Mouse (Mus musculus): ENCODE measurements around the gene Rnf215. TPM values are rescaled to one million over a fixed set of nuclear protein-coding genes. Genes with fewer than 3 reads are reported as not detected.
"Not testable (repeated sequence)": the region's sequence is repeated elsewhere in the genome, so short reads cannot be mapped to it uniquely, and the experiment has no call there.

Gene Rnf215
- total RNA-seq (2014; fragmentation: Nextera tagmentation) (10.5 and 13.1 TPM in 2 replicates), total RNA-seq (2017) (6.6 and 7.8 TPM in 2 replicates)

DNA sequence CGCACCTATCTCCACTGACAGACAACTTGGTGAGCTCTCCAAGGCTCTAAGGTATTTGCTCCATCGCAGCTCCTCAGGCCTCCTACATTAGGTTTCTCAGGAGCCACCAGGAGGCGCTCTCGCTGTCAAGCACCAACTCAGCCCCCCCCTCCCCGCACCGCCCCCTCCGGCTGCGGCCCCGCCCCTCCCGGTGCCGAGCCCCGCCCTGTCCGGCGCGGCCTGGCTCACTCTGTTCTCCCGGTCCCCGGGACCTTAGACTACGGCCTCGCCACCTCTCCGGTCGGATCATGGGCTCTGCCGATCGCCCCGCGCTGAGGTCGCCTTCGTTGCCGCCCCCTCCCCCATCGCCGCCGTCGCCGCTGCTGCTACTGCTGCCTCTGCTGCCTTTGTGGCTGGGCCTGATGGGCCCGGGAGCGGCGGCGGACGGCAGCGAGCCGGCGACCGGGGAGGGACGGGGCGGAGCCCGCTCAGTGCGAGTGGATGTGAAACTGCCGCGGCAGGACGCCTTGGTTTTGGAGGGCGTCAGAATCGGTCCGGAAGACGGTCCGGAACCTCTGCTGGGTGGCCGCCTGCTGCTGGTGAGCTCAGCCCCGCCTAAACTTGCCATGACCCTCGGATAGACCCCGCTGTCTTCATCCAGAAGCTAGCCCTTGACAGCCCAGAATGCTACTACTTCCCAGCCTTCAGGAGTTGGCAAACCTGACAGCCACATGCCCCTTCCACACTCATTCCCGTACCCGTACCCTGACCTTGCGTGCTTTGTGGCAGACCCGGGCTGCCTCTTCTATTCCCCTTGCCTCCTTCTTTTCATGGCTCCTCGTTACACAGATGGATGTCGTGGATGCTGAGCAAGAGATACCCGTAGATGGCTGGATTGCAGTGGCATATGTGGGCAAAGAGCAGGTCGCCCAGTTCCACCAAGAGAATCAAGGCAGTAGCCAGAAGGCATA, at the start of gene Rnf215:
Gene Rnf215, plus strand, starts transcription at position 217 of the 950 bp plus-strand sequence.
- ATAC-seq (replicated peaks; ENCODE audit: poor library complexity, severe bottlenecking): peak; percentile 79

DNA sequence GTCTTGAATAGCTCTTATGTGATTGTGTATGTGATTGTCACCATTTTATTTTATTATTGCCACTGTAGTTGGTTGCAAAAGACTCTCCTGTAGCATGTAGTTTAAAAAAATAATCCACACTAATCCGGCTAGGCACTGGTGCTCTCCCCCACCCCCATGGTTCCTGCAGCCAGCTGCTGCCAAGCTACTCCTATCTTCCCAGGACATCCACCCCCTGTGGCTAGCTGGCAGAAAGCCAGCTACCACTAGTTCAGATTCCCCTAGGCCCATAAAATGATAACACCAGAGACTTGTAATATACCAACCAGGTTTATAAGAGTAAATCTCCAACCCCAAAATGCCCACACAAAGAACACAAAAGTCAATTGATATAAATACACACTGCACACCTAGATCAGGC, 48.8 kb upstream of the Rnf215 start:
- ATAC-seq (replicated peaks; ENCODE audit: poor library complexity, severe bottlenecking): no peak

DNA sequence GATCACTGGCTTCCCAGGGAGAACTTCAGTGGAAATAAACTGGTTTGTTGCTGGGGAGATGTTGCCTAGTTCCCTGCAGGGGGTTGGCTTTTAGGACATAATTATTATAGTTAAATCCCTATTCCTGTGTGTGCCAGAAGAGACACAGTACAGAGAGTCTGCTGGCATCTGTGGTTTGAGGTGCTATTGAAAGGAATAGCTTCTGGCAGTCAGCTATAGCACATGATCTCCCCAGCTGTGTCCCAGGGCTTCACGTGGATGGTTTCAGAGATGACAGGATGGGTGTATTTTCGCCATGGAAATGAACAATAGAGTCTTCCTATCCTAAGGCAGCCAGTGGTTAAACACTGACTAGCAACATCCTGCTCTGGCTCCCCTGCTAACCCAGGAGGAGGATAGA, 47.7 kb upstream of the Rnf215 start:
- no peak for ATAC-seq (replicated peaks; ENCODE audit: poor library complexity, severe bottlenecking)

DNA sequence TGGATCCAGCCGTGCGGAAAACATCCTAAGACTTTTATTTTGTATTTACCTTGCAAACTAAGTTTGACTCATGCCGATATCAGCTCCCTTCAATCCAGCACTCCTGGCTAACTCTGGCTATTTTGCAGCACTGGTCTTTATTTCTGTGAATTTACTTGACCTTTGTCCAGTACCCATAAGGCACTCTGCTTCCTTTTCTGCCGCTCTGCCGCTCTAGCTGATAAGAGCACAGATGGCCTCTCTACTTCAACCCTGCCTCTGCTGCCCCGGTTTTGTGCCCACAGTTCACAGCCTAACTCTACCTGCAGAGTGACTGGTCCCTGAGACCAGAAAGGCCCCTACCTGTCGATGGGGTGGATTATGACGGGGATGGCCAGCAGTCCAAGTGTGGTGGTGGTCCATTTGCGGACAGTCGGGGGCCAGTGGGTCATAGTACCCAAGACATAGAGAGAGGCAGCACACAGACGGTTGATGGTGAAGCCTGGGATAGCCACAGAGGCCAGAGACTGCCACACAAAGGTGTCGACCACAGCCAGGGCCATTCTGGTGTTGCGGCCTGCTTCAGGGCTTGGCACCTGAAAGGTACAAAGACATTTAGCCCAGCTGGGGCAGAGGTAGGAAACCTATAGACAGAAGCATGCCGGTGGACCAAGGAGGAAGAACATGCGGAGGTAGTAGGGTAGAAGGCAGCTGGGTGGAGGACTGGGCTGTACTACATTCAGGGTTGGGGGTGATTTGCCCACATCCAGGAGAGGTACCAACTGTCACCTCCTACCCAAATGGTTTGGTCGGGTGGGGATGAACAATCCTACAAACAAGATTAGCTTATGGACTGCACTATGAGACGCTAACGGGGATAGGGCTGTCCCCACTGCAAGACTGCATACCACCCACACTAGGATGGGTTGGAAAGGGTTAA, 41.3 kb upstream of the Rnf215 start:
- no peak for ATAC-seq (replicated peaks; ENCODE audit: poor library complexity, severe bottlenecking)

DNA sequence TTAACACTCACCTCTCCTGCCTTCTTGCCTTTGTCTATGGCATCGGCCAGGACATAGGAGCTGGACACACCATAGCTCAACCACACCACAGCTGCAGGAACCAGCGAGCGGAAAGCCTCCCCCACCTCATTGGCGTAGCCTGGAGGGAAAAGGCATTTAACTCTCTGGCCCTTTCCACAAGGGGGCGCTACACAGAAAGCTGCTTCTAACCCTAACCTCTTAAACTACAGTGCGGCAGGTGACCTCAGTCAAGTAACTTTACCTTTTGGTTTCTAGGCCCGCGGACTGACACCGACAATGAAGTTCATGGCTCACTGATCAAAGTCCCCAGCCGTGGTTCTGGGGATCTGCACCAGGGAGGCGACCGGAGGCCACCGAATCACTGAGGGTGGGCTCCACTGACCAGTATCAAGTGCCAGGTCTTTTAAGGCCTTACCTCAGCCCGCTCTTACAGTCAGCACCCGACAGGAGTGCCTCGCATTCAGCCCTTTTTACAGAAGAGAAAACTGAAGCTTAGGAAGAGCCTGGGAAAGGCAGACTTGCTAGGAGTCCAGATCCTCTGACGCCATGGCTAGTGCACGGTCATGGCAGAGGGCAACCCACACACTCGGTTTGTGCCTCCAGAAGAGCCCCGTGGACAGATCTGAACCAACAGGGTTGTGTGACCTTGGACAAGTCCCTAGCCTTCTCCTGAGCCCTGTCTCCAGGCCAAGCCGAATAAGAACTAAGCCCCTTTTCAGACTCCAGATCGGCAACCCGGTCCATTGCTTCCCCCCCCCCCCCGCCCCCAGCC, 40.4 kb upstream of the Rnf215 start:
- ATAC-seq (replicated peaks; ENCODE audit: poor library complexity, severe bottlenecking): peak; percentile 33

DNA sequence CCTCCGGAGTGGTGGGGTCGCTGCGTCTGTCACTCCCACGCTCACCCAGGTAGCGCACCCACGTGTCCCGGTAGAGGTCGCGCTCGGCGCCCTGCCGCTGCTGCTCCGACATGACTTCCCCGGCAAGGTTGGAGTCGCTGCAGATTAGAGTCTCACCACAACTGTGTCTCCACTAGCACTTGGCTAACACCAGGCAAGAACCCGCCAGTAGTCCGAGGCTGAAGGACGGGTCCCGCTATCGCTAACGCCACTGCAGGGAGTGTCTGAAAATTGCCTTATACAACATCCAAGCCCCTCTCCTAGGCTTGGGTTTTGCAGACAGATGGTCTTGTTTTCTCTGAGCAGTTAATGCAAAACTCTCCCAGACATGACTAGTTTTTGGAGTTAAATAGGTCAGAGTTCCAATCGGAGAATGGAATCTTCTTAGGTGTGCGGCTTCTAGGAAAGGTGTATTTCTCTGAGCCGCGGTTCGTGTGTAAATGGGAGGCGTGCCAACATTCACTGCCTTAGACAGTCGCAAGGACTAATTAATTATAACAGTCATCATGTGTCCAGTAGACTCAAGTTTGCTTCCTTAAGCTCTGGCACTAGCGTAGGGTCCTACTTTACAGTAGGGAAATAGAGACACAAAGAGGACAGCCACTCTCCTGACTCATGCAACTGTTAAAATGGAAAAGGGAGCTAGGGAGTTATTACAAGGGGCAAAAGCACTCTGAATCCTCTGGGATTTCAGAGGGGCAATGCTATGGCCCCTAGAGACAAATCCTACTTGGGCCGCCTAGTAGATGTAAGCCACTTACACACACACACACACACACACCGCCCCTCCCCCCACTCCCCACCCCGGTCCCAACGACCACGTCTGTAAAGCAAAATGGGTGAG, 39.6 kb upstream of the Rnf215 start, which contains the start of gene Mtfp1:
Gene Mtfp1, minus strand, starts transcription at position 275 of the 883 bp plus-strand sequence.
- peak; percentile 21 for ATAC-seq (replicated peaks; ENCODE audit: poor library complexity, severe bottlenecking)

DNA sequence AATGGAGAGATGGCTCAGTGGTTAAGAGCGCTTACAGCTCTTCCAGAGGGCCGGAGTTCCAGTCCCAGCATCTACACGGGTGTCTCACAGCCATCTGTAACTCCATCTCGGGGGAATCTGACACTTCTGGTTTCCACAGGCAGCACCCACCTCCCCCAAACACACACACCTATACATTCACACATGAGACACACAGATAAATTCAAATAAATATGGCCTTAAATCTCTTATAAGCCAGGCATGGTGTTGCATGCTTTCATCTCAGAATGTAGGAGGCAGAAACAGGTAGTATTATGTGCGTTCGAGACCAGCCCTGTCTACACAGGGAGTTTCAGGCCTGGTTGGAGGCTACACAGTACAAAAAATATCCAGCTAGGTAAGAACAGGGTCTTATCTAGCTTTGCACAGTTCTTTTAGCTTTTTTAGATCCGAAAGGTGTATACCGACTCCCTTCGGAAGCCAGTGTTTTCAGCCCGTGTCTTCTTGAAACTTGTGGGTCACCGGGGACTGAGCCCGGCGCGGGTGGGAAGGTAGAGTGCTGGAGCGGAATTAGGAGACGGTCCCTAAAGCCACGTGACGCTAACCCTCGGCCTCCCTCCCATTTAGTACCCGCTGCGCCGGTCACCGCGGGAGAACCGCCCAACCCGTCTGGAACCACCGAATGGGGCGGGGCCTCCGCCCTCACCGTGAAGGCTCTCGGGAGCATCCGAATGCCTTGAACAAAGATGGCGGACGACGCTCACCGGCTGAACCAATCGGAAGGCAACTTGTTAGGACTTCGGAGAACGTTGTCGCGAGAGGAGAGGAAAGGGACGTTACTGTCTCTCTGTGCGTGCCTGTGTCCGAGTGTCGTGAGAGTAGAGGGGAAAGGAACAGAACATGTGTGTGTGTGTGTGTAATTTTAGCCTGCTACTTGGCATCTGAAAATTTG, 38.7 kb upstream of the Rnf215 start:
- peak; percentile 90 for ATAC-seq (replicated peaks; ENCODE audit: poor library complexity, severe bottlenecking)

DNA sequence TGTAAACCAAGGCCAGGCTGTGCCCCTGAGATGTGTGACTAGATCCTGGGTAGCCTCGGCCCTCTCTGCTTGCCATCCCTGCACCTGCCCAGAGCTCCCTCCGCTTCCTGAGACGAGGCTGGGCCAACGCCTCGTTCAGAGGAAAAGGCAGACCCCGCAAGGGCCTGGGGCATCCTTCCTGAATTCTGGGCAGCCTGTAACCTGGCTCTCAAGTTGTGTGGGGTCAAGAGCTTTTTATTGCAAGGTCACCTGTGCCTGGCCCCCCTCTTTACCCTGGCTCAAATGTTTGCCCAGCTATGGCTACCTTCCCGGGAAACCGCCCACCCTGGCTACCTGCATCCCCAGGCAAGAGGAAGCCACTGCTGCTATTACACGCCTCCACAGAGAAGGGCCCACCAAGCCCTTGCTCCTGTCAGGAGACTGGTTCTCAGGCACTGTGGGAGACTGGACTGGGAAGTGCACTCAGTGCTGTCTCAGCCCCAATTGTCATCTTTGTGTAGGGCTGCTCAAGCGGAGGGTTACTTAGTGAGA, 37.8 kb upstream of the Rnf215 start:
- ATAC-seq (replicated peaks; ENCODE audit: poor library complexity, severe bottlenecking): no peak

DNA sequence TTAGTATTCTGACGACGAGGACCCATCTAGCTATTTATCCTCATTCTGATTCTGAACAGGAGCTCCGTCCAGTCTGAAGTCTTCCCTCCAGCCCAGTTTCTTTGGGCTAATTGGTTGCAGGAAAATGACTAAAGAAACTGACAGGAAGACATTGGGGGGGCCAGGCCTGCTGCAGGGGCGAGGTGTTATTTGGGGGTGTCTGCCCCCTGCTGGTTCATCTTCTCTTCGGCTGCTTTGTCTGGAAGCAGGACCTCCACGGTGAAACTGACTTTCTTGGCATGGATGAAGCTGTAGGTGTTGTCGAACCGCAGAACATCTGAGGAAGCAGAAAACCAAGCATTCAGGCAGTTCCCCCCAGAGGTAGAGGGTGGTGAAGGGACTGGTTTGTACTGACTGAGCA, 36.9 kb upstream of the Rnf215 start:
- ATAC-seq (replicated peaks; ENCODE audit: poor library complexity, severe bottlenecking): no peak

DNA sequence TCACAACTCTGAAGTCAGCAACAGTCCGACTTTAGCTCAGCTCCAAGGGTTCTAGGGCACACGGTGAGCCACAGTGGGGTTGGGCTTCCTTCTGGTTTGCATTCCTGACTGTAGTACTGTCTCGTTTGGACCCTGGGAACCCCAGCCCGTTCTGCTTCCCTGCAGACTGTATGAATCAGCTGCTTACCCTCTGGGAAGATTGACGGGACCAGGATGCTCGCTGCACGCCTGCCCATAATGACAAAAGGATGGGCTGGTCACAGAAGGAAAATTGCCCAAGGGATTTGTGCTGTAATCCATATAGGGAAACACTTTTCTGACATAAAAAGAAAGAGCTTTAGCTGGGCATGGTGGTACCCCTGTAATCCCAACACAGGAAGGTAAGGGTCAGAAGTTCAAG, 36.2 kb upstream of the Rnf215 start:
- ATAC-seq (replicated peaks; ENCODE audit: poor library complexity, severe bottlenecking): no peak

DNA sequence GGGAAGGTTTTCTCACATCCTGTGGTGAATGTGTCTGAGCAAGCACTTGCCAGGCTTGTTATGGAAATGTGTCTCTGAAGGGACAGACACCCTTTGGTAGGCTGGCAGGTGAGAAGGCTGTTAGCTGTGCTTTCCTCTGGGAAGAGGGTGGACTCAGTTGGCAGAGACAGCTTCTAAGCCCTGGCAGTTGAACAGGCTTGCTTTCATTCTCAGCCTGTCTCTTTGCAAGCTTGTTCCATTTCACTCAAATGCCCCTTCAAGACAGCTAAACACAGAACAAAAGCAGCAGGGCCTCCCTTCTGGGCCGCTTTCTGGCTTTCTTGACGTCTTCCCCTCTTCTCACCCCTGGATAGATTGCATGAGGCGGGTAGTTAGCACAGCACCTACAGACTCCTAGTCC, 35.6 kb upstream of the Rnf215 start:
- no peak for ATAC-seq (replicated peaks; ENCODE audit: poor library complexity, severe bottlenecking)

DNA sequence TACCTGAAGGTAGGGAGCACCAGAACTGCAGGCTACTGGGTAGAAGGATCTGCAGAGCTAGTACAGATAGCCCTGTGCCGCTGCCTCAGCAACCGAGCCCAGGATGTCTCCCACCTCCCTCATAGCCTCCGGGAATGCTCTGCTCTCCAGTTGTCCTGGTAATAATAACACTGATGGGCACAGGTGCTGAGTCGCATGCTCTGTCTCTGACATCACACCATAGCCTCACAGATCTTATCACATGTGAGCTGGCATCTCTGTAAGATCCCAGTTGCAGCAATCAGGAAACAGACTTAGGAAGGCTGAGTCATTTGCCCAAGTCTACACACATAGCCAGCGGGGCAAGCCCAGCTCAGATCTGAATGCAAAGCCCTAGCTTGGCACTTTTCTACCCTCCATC, 33.2 kb upstream of the Rnf215 start:
- peak; percentile 60; the same call in 1 of the 2 replicates for ATAC-seq (replicated peaks; ENCODE audit: poor library complexity, severe bottlenecking)

DNA sequence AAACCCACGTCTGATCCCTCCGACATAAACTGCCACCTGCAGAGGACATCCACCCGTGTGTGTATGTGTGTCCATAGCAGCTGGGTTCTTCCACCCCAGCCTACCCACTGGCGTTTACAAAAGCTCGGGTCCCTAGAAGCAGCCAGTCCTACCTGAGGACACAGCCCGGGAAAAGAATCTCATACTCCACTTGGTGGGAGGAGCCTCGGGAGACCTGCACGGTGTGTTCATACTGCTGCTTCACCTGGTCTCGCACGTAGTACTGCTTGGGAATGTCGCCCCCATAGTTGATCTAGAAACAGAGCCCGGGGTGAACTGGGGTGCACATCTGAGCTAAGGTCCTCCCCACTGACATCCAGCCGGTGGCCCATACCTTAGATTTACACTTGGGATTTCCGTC, 31.5 kb upstream of the Rnf215 start:
- ATAC-seq (replicated peaks; ENCODE audit: poor library complexity, severe bottlenecking): no peak

DNA sequence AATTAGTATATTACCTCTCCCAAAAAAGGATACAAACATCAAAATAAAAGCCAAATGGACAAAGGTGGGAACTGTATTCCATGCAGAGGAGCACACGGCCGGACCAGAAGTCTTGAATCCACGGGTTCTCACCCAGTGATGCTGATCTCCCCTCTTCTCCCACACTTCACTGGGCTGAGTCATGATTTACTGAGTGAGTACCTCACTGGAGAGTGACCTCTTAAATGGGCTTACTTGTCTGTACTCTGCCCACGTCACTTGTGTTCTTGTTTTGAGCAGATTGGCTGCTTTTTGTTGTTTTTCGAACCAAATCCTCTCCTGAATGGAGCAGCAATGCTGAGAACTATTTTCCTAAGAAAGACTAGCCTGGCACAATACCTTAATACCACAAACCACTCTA, 30.0 kb upstream of the Rnf215 start:
- no peak for ATAC-seq (replicated peaks; ENCODE audit: poor library complexity, severe bottlenecking)

DNA sequence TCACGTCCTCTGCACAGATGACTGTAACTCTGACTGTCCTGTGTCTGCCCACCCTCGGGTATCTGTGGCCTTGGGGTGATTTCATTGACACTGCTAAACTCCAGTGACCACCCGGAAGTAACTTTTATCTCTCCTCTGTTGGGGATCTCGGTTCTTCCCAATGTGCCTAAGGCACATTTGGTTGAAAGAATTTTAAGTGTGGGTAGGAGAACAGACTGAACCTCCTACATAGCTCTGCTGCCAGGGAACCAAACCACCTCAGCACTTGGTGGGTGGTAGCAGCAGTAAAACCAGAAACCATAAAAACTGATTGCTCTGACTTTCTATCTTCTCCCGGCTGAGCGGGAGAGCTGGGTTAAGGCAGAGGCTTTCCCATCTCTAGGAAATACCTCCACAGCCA, 29.6 kb upstream of the Rnf215 start:
- no peak for ATAC-seq (replicated peaks; ENCODE audit: poor library complexity, severe bottlenecking)

DNA sequence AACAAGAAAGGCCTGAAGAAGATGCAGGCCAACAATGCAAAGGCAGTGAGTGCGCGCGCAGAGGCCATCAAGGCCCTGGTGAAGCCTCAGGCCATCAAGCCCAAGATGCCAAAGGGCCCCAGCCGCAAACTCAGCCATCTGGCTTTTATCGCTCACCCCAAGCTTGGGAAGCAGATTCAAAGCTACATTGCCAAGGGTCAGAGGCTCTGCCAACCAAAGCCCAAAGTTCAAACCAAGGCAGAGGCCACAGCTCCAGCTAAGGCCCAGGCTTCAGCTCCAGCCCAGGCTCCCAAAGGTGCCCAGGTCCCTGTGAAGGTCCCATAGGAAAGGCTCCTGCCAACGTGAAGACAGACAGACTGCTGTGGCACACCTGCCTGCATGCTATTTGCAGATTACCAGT, 27.1 kb upstream of the Rnf215 start:
- not testable (repeated sequence) for ATAC-seq (replicated peaks; ENCODE audit: poor library complexity, severe bottlenecking)

DNA sequence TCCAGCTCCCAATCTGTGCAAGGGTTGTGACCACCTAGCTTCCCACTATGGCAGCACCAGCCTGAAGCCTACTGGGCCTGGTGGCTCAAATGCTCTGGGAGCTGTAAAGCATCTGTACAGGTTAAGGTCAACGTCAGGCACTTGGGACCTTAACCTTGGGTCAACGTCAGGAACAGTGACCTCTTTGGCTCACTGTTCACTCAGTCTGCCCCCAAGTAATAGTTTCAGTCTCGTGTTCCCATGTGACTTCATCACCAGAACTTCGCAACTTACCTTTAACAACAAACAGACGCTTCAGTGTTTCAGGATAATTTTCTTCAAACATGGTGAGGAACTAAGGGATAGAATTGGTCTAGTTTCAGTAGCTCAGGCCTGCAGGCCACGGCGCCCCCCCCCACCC, 26.3 kb upstream of the Rnf215 start:
- no peak for ATAC-seq (replicated peaks; ENCODE audit: poor library complexity, severe bottlenecking)

DNA sequence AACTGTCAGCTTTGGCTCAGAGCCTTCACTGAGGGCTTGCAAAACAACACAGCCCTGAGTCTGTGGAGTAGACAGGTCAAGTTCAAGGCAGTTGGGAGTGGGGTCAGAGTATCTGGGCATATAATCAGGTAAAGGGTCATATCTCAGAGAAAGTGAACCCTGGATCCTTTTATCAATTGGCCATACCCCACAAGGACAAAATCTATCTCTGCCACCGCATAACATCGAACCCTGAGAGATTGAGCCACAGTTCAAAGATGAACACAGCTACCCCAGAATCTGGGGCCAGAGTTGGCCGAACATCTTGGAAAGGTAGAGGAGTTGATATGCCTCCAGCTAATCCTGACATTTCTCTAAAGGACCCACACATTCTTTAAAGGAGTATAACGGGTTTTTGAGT, 23.0 kb upstream of the Rnf215 start:
- ATAC-seq (replicated peaks; ENCODE audit: poor library complexity, severe bottlenecking): no peak
